Mouse (Mus musculus) layer of hippocampus, adult 8-10 months (tissue): ENCODE data around the gene Bag5. TPM values are rescaled to one million over a fixed set of nuclear protein-coding genes. Genes with fewer than 3 reads are reported as not detected.

Experiments used
- total RNA-seq, 4 experiments: library from RNA; stranded (reverse); gene quantifications; 2 replicates each; pipeline ENCODE4 v1.2.4; 2022

The Bag5 gene
- total RNA-seq, 4 experiments from 2014 or later = 47.1 to 50.7 (median 48.3) TPM

Other genes with a start within 250 kb of the Bag5 start
- 1 to 10 TPM; 3.6 to 6.6 (median 4.6) TPM for gene Gm266, start 227.4 kb downstream of the Bag5 start, total RNA-seq
- gene Eif5, start 175.2 kb downstream of the Bag5 start, total RNA-seq = 100 to 1,000 TPM; 235 to 288 (median 259) TPM
- gene Mark3, start 138.7 kb downstream of the Bag5 start, total RNA-seq = 100 to 1,000 TPM in 1 of 4 experiments, 10 to 100 TPM in 3; 89.3 to 107 (median 96.8) TPM
- 1,000 to 10,000 TPM; 1,127 to 1,400 (median 1,206) TPM for gene Ckb, start 40.9 kb downstream of the Bag5 start, total RNA-seq
- 10 to 100 TPM; 15.0 to 22.3 (median 19.5) TPM for gene Trmt61a, start 35.2 kb downstream of the Bag5 start, total RNA-seq
- 10 to 100 TPM; 30.9 to 34.4 (median 33.7) TPM for gene Apopt1, start within 50 bp of the Bag5 start, total RNA-seq
- 100 to 1,000 TPM; 630 to 651 (median 634) TPM for gene Klc1, start 45.6 kb upstream of the Bag5 start, total RNA-seq
- 1 to 10 TPM; 3.7 to 5.2 (median 4.5) TPM for gene Xrcc3, start 100.6 kb upstream of the Bag5 start, total RNA-seq
- gene Zfyve21, start 100.9 kb upstream of the Bag5 start, total RNA-seq = 10 to 100 TPM; 21.5 to 26.5 (median 23.9) TPM
- 10 to 100 TPM; 72.0 to 91.8 (median 79.2) TPM for gene Ppp1r13b, start 194.9 kb upstream of the Bag5 start, total RNA-seq